Mouse (Mus musculus): Measurements from ENCODE around the gene Aox1.

DNA sequence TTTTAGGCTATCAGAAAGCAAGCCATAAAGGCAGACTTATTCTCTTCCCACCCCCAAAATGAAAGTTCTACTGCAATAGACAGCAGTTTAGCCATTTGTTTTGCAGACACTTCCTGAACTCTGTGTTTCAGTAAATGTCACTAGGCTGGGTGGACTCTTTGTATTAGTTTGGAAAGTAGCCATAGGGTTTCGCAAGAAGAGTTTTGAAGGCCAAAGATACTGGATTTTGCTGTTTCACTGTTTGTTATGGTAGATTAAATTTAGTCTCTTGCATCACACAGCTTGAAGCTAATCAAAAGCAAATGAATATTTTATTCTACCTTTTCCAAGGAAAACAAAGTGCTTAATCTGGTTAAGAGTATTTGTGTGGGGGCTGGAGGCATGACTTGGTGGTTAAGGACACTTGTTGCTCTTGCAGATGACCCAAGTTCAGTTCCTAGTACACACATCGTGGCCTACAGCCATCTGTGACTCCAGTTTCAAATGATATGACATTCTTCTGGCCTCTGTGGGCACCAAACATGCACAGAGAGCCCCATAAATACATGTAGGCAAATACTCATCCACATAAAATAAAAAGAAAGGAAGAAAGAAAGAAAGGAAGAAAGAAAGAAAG is 71.9 kb downstream of the Aox1 start:
- TF ChIP-seq GATA1 (IDR thresholded peaks at IDR 0.05; ENCODE audit: borderline replicate concordance, low read length) = no peak
- TF ChIP-seq FLI1 (IDR thresholded peaks at IDR 0.05; ENCODE audit: low read length) = no peak

Data from megakaryocyte, embryonic 14.5 days (primary cell).